Mouse (Mus musculus) forebrain, postnatal 0 days (tissue): ENCODE data around the gene Fam222b. TPM values are rescaled to one million over a fixed set of nuclear protein-coding genes. Genes with fewer than 3 reads are reported as not detected.

ENCODE experiments used
- ATAC-seq: fragments of 200-750 bp; cut with Nextera tagmentation; 2 replicates; pipeline ENCODE4 v1.8.0; 2017; ENCODE audit warnings: mild to moderate bottlenecking, moderate library complexity
- DNase-seq: peaks from one replicate; pipeline ENCODE4 v3.0.0-alpha.2; 2015
- H3K27ac ChIP-seq: fragments of 300-500 bp; sonication (generic); 2 replicates; pipeline ENCODE4 v1.5.1; 2014; ENCODE audit warnings: low read depth, mild to moderate bottlenecking, antibody characterized with exemption, low read length, moderate library complexity, mixed read lengths
- H3K27me3 ChIP-seq: fragments of 300-500 bp; sonication (generic); 2 replicates; pipeline ENCODE4 v1.6.1; 2014; ENCODE audit warnings: mild to moderate bottlenecking, low read length, mixed read lengths; ENCODE audit not compliant: insufficient read depth
- H3K36me3 ChIP-seq: fragments of 300-500 bp; sonication (generic); 2 replicates; pipeline ENCODE4 v1.6.1; 2014; ENCODE audit warnings: mild to moderate bottlenecking, moderate library complexity; ENCODE audit not compliant: insufficient read depth
- H3K4me1 ChIP-seq: fragments of 300-500 bp; sonication (generic); 2 replicates; pipeline ENCODE4 v1.6.1; 2014; ENCODE audit warnings: antibody characterized with exemption; ENCODE audit not compliant: insufficient read depth
- H3K4me2 ChIP-seq: fragments of 300-500 bp; sonication (generic); 2 replicates; pipeline ENCODE4 v1.6.1; 2014; ENCODE audit warnings: low read depth, mild to moderate bottlenecking, moderate library complexity
- H3K4me3 ChIP-seq: fragments of 300-500 bp; sonication (generic); 2 replicates; pipeline ENCODE4 v1.5.1; 2014; ENCODE audit warnings: low read depth, low read length, mixed read lengths
- H3K9ac ChIP-seq: fragments of 300-500 bp; sonication (generic); 2 replicates; pipeline ENCODE4 v1.6.1; 2014; ENCODE audit warnings: mild to moderate bottlenecking
- H3K9me3 ChIP-seq: fragments of 300-500 bp; sonication (generic); 2 replicates; pipeline ENCODE4 v1.6.1; 2016; ENCODE audit warnings: low read length
- CTCF ChIP-seq: sonication (generic); IDR thresholded peaks from 2 replicates; pipeline ENCODE4 v1.5.1; 2016; ENCODE audit warnings: antibody characterized with exemption, control low read depth, low read depth
- WGBS: fragments of 180-500 bp; shearing (Covaris S2); extraction: QIAGEN DNeasy Blood & Tissue Kit; methylation state at CpG from one replicate; pipeline ENCODE4 v1.1.7; 2014; 5-methylcytosine and 5-hydroxymethylcytosine counted together
- polyA plus RNA-seq: library from polyadenylated mRNA; unstranded; fragments of >200 nt; fragmentation: Nextera tagmentation; extraction: Ambion mirVana; gene quantifications from 2 replicates; pipeline ENCODE4 v1.2.1, GENCODE M21; 2015
- total RNA-seq: library from RNA; depleted of rRNA; stranded (reverse); fragments of >200 nt; gene quantifications from 2 replicates; pipeline ENCODE4 v1.2.3, GENCODE M21; 2014

Fam222b gene
- total and polyA plus RNA-seq, 2 experiments from 2014 or later = 24.0 to 24.6 TPM

- H3K4me3 ChIP-seq = peak within 1 kb of the TSS; percentile 80
- H3K36me3 ChIP-seq = peaks cover 24% of the 10 kb centered on the region
- H3K4me1 ChIP-seq = peaks cover 15% of the 10 kb centered on the region
- H3K27ac ChIP-seq = peak within 1 kb of the TSS; percentile 95
- WGBS = under 1% methylated on average over 80 of the region's 80 CpGs
- ATAC-seq (peak; percentile 85), DNase-seq (peak; percentile 85)
- H3K9me3 ChIP-seq = no peaks in the 10 kb centered on the region
- no peaks in the 10 kb centered on the region for H3K27me3 ChIP-seq
- peak within 1 kb of the TSS; percentile 92 for H3K9ac ChIP-seq
- H3K4me2 ChIP-seq = peak within 1 kb of the TSS; percentile 78
- peak; percentile 41 for TF ChIP-seq CTCF
Measured at GRCm38 (mm10) chr11:78188331-78189233, 94.1 kb downstream of the Fam222b start, which contains the start of gene Rab34. Gene Rab34, plus strand, starts transcription at chr11:78188430.

DNA sequence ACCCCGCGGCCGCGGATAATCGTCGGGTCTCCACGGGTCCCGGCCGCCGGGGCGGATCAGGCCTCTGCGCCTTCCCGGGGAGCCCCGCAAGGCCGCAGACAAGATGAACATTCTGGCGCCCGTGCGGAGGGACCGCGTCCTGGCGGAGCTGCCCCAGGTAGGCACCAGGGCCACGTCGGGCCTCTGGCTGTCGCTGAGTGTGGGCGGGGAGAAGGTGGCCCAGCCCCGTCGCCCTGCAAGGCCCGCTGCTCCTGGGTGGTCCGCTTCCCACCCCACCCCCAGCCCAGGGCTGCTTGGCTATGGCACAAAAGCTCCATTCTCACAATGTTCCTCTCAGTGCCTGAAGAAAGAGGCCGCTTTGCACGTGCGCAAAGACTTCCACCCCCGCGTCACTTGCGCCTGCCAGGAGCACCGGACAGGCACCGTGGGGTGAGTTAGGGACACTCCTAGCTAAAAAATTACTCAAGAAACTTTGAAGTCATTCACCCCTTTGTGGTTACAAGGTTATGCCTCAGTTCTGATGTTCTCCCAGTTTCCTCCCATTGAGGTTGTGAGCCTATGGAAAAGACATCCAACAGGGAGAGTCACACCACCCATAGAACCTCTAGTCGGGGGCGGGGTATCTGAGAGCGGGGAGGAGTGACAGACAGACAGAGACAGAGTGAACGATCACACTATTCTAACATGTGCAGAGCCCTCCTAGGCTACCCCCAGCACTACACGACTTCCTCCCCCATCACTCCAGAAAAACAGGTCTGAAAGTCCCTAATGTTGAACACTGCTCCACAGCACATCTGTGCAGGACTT is 95.0 kb downstream of the Fam222b start:
- Histone ChIP-seq H3K36me3 (peaks cover 24% of the 10 kb centered on the region), H3K9ac (peak overlapping the region; percentile 92), H3K27ac (peak overlapping the region; percentile 95), H3K4me2 (peak overlapping the region; percentile 78), H3K27me3 (no peaks in the 10 kb centered on the region), H3K9me3 (no peaks in the 10 kb centered on the region), H3K4me1 (peaks cover 10% of the 10 kb centered on the region; the same call in 1 of the 2 replicates), H3K4me3 (peak overlapping the region; percentile 80)
- TF ChIP-seq CTCF = no peak
- ATAC-seq = peak; percentile 77
- DNase-seq = peak; percentile 83
- WGBS = under 1% methylated on average over 42 of the region's 42 CpGs

GRCm38 (mm10) chr11:78190041-78190440 is 95.6 kb downstream of the Fam222b start:
- no peak for TF ChIP-seq CTCF
- Histone ChIP-seq H3K27me3 (no peaks in the 10 kb centered on the region), H3K4me2 (peak overlapping the region; percentile 78), H3K36me3 (peaks cover 24% of the 10 kb centered on the region), H3K9me3 (no peaks in the 10 kb centered on the region), H3K27ac (peak overlapping the region; percentile 95; the same call in 1 of the 2 replicates), H3K4me3 (peak overlapping the region; percentile 80), H3K4me1 (peaks cover 10% of the 10 kb centered on the region; the same call in 1 of the 2 replicates), H3K9ac (no peak overlapping the region)
- DNase-seq = no peak
- ATAC-seq = no peak
- 79% methylated on average over 6 of the region's 6 CpGs for WGBS

- Histone ChIP-seq H3K27me3 (no peaks in the 10 kb centered on the region), H3K4me3 (no peak within 1 kb of the TSS), H3K9ac (no peak within 1 kb of the TSS), H3K4me1 (peaks cover 10% of the 10 kb centered on the region; the same call in 1 of the 2 replicates), H3K27ac (no peak within 1 kb of the TSS), H3K36me3 (peaks cover 24% of the 10 kb centered on the region), H3K9me3 (no peaks in the 10 kb centered on the region), H3K4me2 (no peak within 1 kb of the TSS)
- DNase-seq = no peak
- WGBS = 67% methylated on average over 1 of the region's 1 CpGs
- ATAC-seq = no peak
- no peak for TF ChIP-seq CTCF
Measured at GRCm38 (mm10) chr11:78193113-78193512, 98.7 kb downstream of the Fam222b start, which contains the start of gene Proca1. Gene Proca1, plus strand, starts transcription at chr11:78193392.

- Histone ChIP-seq H3K4me1 (peaks cover 8% of the 10 kb centered on the region; the same call in 1 of the 2 replicates), H3K9ac (0 out of 2 replicates have a peak overlapping the region, but pooled peaks have one; percentile 22), H3K4me2 (peak overlapping the region; percentile 44), H3K27ac (no peak overlapping the region), H3K27me3 (no peaks in the 10 kb centered on the region), H3K9me3 (no peaks in the 10 kb centered on the region), H3K4me3 (peak overlapping the region; percentile 24), H3K36me3 (peaks cover 24% of the 10 kb centered on the region)
- DNase-seq = no peak
- peak; percentile 47 for ATAC-seq
- TF ChIP-seq CTCF = no peak
- 6% methylated on average over 29 of the region's 30 CpGs for WGBS
Measured at GRCm38 (mm10) chr11:78194411-78195100, 100.1 kb downstream of the Fam222b start.
